9 mouse cellular contexts compared by ENCODE assay signal in genomic region chr5:33542000-33542554, GRCm38 (mm10).
DNase-seq lines count a peak whose midpoint lies in the region; ATAC-seq and TF ChIP-seq lines count a peak whose summit lies in the region.
"Had no signal": no experiment of that assay in that cellular context is flagged by ENCODE, and none has a peak within 500 bp of the region (broad histone marks: within the 10 kb centered on the region; RNA-seq: fewer than 3 reads in every experiment).

No protein-coding gene starts in this region.

- H3K9me3 ChIP-seq in heart, postnatal 0 days (replicated peaks; ENCODE audit: control insufficient read depth, low read length) = no peaks in the 10 kb centered on the region
- no peaks in the 10 kb centered on the region for H3K9me3 ChIP-seq in hindbrain, embryonic 16.5 days (ENCODE audit: control insufficient read depth, low read length)
- no peaks in the 10 kb centered on the region for H3K9me3 ChIP-seq in neural tube, embryonic 14.5 days (ENCODE audit: control insufficient read depth, low read length)
- H3K9me3 ChIP-seq in heart, embryonic 10.5 days = no peaks in the 10 kb centered on the region
- H3K9me3 ChIP-seq: heart, embryonic 13.5 days had no signal

- H3K79me3 ChIP-seq in C2C12 (ENCODE audit: low read depth) = no peaks in the 10 kb centered on the region

- peaks cover 33% of the 10 kb centered on the region for H3K27me3 ChIP-seq in heart, postnatal 0 days (ENCODE audit: control insufficient read depth, insufficient read depth, low read length)
- H3K27me3 ChIP-seq in C2C12 (ENCODE audit: control insufficient read depth, insufficient read depth, insufficient read length) = peaks cover 76% of the 10 kb centered on the region
- peaks cover 13% of the 10 kb centered on the region for H3K27me3 ChIP-seq in hindbrain, embryonic 16.5 days (replicated peaks; ENCODE audit: control insufficient read depth, insufficient read depth, low read length)
- H3K27me3 ChIP-seq in neural tube, embryonic 14.5 days (ENCODE audit: control insufficient read depth, insufficient read depth, low read length) = peaks cover 30% of the 10 kb centered on the region
- peaks cover 90% of the 10 kb centered on the region for H3K27me3 ChIP-seq in heart, embryonic 10.5 days (ENCODE audit: insufficient read depth, poor library complexity, severe bottlenecking)

- no peak overlapping the region for H3K4me3 ChIP-seq in heart, postnatal 0 days (ENCODE audit: low read depth, low read length)
- H3K4me3 ChIP-seq in C2C12 (ENCODE audit: insufficient read depth, poor library complexity, severe bottlenecking) = no peak overlapping the region
- H3K4me3 ChIP-seq in hindbrain, embryonic 16.5 days (ENCODE audit: low read length) = no peak overlapping the region
- no peak overlapping the region for H3K4me3 ChIP-seq in neural tube, embryonic 14.5 days (ENCODE audit: low read depth, low read length)
- H3K4me3 ChIP-seq in heart, embryonic 10.5 days = no peak overlapping the region
- H3K4me3 ChIP-seq: heart, embryonic 13.5 days had no signal

- no peak overlapping the region for H3K27ac ChIP-seq in heart, postnatal 0 days (ENCODE audit: low read depth)
- no peak overlapping the region for H3K27ac ChIP-seq in hindbrain, embryonic 16.5 days (ENCODE audit: low read depth, low read length)
- H3K27ac ChIP-seq in neural tube, embryonic 14.5 days (ENCODE audit: low read depth, low read length) = no peak overlapping the region
- no peak overlapping the region for H3K27ac ChIP-seq in heart, embryonic 10.5 days
- H3K27ac ChIP-seq: heart, embryonic 13.5 days had no signal

- no peaks in the 10 kb centered on the region for H3K4me1 ChIP-seq in heart, postnatal 0 days (ENCODE audit: control insufficient read depth, insufficient read depth)
- peaks cover 5% of the 10 kb centered on the region for H3K4me1 ChIP-seq in hindbrain, embryonic 16.5 days (ENCODE audit: control insufficient read depth, insufficient read depth, low read depth, low read length)
- peaks cover 14% of the 10 kb centered on the region; the same call in 1 of the 2 replicates for H3K4me1 ChIP-seq in neural tube, embryonic 14.5 days (ENCODE audit: control insufficient read depth, insufficient read depth, low read length)
- peaks cover 9% of the 10 kb centered on the region; the same call in 1 of the 2 replicates for H3K4me1 ChIP-seq in heart, embryonic 10.5 days

- peak; percentile 50 for TF ChIP-seq CTCF in heart, postnatal 0 days (IDR thresholded peaks at IDR 0.05; ENCODE audit: low read depth)
- peak; percentile 79 for TF ChIP-seq CTCF in C2C12 (IDR thresholded peaks at IDR 0.05; ENCODE audit: control insufficient read depth, insufficient read depth, insufficient read length)

- 78% methylated on average over 11 of the region's 11 CpGs for WGBS in heart, postnatal 0 days
- WGBS in hindbrain, embryonic 16.5 days = 21% methylated on average over 11 of the region's 11 CpGs
- WGBS in neural tube, embryonic 14.5 days = 22% methylated on average over 11 of the region's 11 CpGs
- 76% methylated on average over 11 of the region's 11 CpGs for WGBS in heart, embryonic 10.5 days

- H3ac ChIP-seq in C2C12 (ENCODE audit: control insufficient read depth, insufficient read length, low read depth) = no peak overlapping the region

- intact Hi-C loops in heart, postnatal 25 days (cut with DNase I) = loop anchor here (2.0 kb wide), 1 partner anchor 147 kb away; no protein-coding TSS in a partner anchor

- no peak overlapping the region for H3K9ac ChIP-seq in heart, postnatal 0 days (replicated peaks; ENCODE audit: low read depth, low read length)
- no peak overlapping the region for H3K9ac ChIP-seq in hindbrain, embryonic 16.5 days (ENCODE audit: low read depth, low read length)
- no peak overlapping the region for H3K9ac ChIP-seq in neural tube, embryonic 14.5 days (replicated peaks; ENCODE audit: low read depth, low read length)
- H3K9ac ChIP-seq: heart, embryonic 13.5 days had no signal

- no peak overlapping the region for H3K4me2 ChIP-seq in heart, postnatal 0 days (ENCODE audit: low read depth, low read length)
- H3K4me2 ChIP-seq in hindbrain, embryonic 16.5 days (ENCODE audit: low read length) = no peak overlapping the region
- H3K4me2 ChIP-seq in neural tube, embryonic 14.5 days (ENCODE audit: low read depth, low read length) = no peak overlapping the region
- H3K4me2 ChIP-seq: heart, embryonic 13.5 days had no signal

- no peaks in the 10 kb centered on the region for H3K36me3 ChIP-seq in heart, postnatal 0 days (replicated peaks; ENCODE audit: control insufficient read depth, insufficient read depth, low read length)
- H3K36me3 ChIP-seq in C2C12 (ENCODE audit: control insufficient read depth, insufficient read depth) = no peaks in the 10 kb centered on the region
- H3K36me3 ChIP-seq in hindbrain, embryonic 16.5 days (ENCODE audit: control insufficient read depth, insufficient read depth, low read length) = no peaks in the 10 kb centered on the region
- H3K36me3 ChIP-seq in neural tube, embryonic 14.5 days (ENCODE audit: control insufficient read depth, insufficient read depth, low read length) = no peaks in the 10 kb centered on the region
- no peaks in the 10 kb centered on the region for H3K36me3 ChIP-seq in heart, embryonic 10.5 days
- H3K36me3 ChIP-seq: heart, embryonic 13.5 days had no signal

- DNase-seq in heart, postnatal 0 days (ENCODE audit: low spot score) = no peak
- no peak for DNase-seq in heart, postnatal 25 days (ENCODE audit: low spot score)
- DNase-seq in cerebellum, postnatal 36 days = peak; percentile 22 to 32
- DNase-seq in heart, adult 8-10 months (ENCODE audit: low spot score) = no peak
- no peak for DNase-seq in heart, embryonic 10.5 days (ENCODE audit: low spot score)

- H3K79me2 ChIP-seq in C2C12 (ENCODE audit: control insufficient read depth, insufficient read depth) = no peaks in the 10 kb centered on the region

- TF ChIP-seq EP300 in heart, postnatal 0 days (IDR thresholded peaks at IDR 0.05; ENCODE audit: low read depth) = no peak

- ATAC-seq in heart, postnatal 0 days (ENCODE audit: insufficient read depth, low read depth) = no peak
- ATAC-seq in hindbrain, embryonic 16.5 days = peak; percentile 58
- ATAC-seq in neural tube, embryonic 14.5 days (ENCODE audit: low read depth) = peak; percentile 55

TF ChIP-seq in C2C12, 6 proteins besides CTCF, POLR2A, EP300 and RAD21:
- TF ChIP-seq MYOG (IDR thresholded peaks at IDR 0.05; ENCODE audit: control insufficient read depth, extremely low read depth, insufficient read length) (no peak), FOSL1 (IDR thresholded peaks at IDR 0.05; ENCODE audit: insufficient read depth, low read length, poor library complexity, severe bottlenecking) (no peak), MYOD1 (IDR thresholded peaks at IDR 0.05; ENCODE audit: control insufficient read depth, insufficient read length, low read depth) (no peak), MAX (IDR thresholded peaks at IDR 0.05) (no peak), USF1 (IDR thresholded peaks at IDR 0.05; ENCODE audit: low read depth) (no peak), CEBPB (IDR thresholded peaks at IDR 0.05; ENCODE audit: low read depth) (no peak)

Comparison
In these comparisons a context has a peak if more than half of its experiments do, and no peak if none do; other contexts are left out.
1. DNase-seq: peak in cerebellum, postnatal 36 days (2 of 2); none in heart, postnatal 0 days (single experiment), heart, postnatal 25 days (single experiment), heart, adult 8-10 months (single experiment) and heart, embryonic 10.5 days (single experiment).